Mouse (Mus musculus): ENCODE measurements at regions not wholly inside any gene's neighbourhood (a gene's known extent, or its start where the extent isn't known, plus 50 kb on each side); places are given as distances from the start of the nearest gene placed in this dataset.
A peak's percentile ranks its signal among the peaks of the same experiment; 100 is the strongest.

DNA sequence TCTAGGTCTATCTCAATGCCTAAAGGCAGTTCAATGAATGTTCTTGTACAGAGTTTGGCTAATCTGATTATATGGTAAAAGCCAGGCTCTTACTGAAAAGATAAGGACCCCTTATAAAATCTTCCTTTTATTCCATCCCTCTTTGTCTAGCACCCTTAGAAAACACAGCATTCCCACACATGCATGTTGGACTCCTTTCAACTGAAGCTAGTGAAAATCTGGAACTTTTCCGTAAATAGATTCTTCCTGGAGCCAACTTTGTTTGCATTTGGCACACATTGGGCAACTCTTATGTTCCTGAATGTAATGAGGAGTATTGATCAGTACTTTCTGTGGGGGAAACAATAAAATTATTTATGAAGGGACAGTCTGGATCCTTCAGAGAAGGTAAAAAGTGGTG lies 307.1 kb upstream of the Cdh10 start:
- Histone ChIP-seq H3K27me3 (ENCODE audit: control insufficient read depth in 1 of 2, insufficient read depth in 2 of 2, low read length in 2 of 2) (no peaks in the 10 kb centered on the region), H3K4me1 (ENCODE audit: control insufficient read depth in 1 of 2, insufficient read depth in 2 of 2, low read length in 2 of 2) (no peaks in the 10 kb centered on the region), H3K4me3 (ENCODE audit: control insufficient read depth in 1 of 2, insufficient read depth in 1 of 2, low read depth in 2 of 2, low read length in 2 of 2) (no peak overlapping the region), H3K36me3 (ENCODE audit: control insufficient read depth in 1 of 2, insufficient read depth in 2 of 2, low read length in 2 of 2) (no peaks in the 10 kb centered on the region), H3K9ac (ENCODE audit: control insufficient read depth, low read depth, low read length, poor library complexity, severe bottlenecking) (no peak overlapping the region), H3K27ac (ENCODE audit: control insufficient read depth, low read depth, low read length) (no peak overlapping the region), H3K79me2 (ENCODE audit: control insufficient read depth, insufficient read depth, low read length, poor library complexity) (no peaks in the 10 kb centered on the region), H3K9me3 (replicated peaks; ENCODE audit: insufficient read depth, low read length) (no peaks in the 10 kb centered on the region)
- DNase-seq (ENCODE audit: low read depth, low spot score) = no peak
- TF ChIP-seq USF2 (IDR thresholded peaks at IDR 0.05; ENCODE audit: borderline replicate concordance in 1 of 2, insufficient read depth in 1 of 2, low read depth in 1 of 2, low read length in 2 of 2) = no peak
- no peak for TF ChIP-seq POLR2A (IDR thresholded peaks at IDR 0.05; ENCODE audit: control insufficient read depth in 1 of 2, insufficient read depth in 1 of 2, low read depth in 1 of 2, low read length in 2 of 2, poor library complexity in 1 of 2)
- TF ChIP-seq MYB (IDR thresholded peaks at IDR 0.05; ENCODE audit: low read depth, low read length) = no peak
- no peak for TF ChIP-seq E2F4 (IDR thresholded peaks at IDR 0.05; ENCODE audit: borderline replicate concordance, low read depth, low read length)
- no peak for TF ChIP-seq NRF1 (IDR thresholded peaks at IDR 0.05; ENCODE audit: insufficient read depth, low read depth, low read length, poor library complexity, severe bottlenecking)
- no peak for TF ChIP-seq RAD21 (IDR thresholded peaks at IDR 0.05; ENCODE audit: low read depth, low read length)
- TF ChIP-seq CHD1 (IDR thresholded peaks at IDR 0.05; ENCODE audit: low read depth, low read length) = no peak
- TF ChIP-seq ZC3H11A (IDR thresholded peaks at IDR 0.05; ENCODE audit: low read depth, low read length) = no peak
- TF ChIP-seq BHLHE40 (IDR thresholded peaks at IDR 0.05; ENCODE audit: borderline replicate concordance, low read depth, low read length) = no peak
- no peak for TF ChIP-seq GABPA (IDR thresholded peaks at IDR 0.05; ENCODE audit: low read depth, low read length)
- TF ChIP-seq MEF2A (IDR thresholded peaks at IDR 0.05; ENCODE audit: extremely low read depth, insufficient replicate concordance, low read depth, low read length, poor library complexity, severe bottlenecking) = no peak
- TF ChIP-seq TBP (IDR thresholded peaks at IDR 0.05; ENCODE audit: low read depth, low read length) = no peak
- TF ChIP-seq EP300 (IDR thresholded peaks at IDR 0.05; ENCODE audit: low read depth in 1 of 2, low read length in 2 of 2) = no peak
- no peak for TF ChIP-seq ETS1 (IDR thresholded peaks at IDR 0.05; ENCODE audit: low read depth, low read length)
- no peak for TF ChIP-seq TAL1 (IDR thresholded peaks at IDR 0.05; ENCODE audit: low read length)
- no peak for TF ChIP-seq ELF1 (IDR thresholded peaks at IDR 0.05; ENCODE audit: low read depth, low read length)
- no peak for TF ChIP-seq MAX (IDR thresholded peaks at IDR 0.05; ENCODE audit: low read length)

DNA sequence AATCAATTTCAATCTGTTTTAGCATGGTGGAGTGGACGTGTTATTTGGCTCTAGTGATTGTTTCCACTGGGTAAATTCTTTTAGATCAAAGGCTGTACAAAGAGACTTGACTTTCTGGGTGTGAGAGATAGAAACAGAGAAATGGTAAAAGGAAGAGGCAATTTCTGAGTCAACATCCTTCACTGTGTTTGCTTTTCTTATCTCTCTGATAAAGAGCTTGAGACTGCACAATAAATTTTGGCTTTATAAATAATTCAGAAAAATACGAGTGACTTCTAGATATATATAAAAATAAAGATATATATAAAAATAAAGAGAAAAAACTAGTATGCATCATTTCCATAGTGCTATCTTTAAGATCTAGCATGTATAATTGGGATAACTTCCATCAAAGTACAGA lies 301.0 kb upstream of the Cdh10 start:
- no peaks in the 10 kb centered on the region for H3K27me3 ChIP-seq (ENCODE audit: control insufficient read depth in 1 of 2, insufficient read depth in 2 of 2, low read length in 2 of 2)
- no peak overlapping the region for H3K27ac ChIP-seq (ENCODE audit: control insufficient read depth, low read depth, low read length)
- no peaks in the 10 kb centered on the region for H3K4me1 ChIP-seq (ENCODE audit: control insufficient read depth in 1 of 2, insufficient read depth in 2 of 2, low read length in 2 of 2)
- no peaks in the 10 kb centered on the region for H3K9me3 ChIP-seq (replicated peaks; ENCODE audit: insufficient read depth, low read length)
- H3K79me2 ChIP-seq (ENCODE audit: control insufficient read depth, insufficient read depth, low read length, poor library complexity) = no peaks in the 10 kb centered on the region
- TF ChIP-seq POLR2AphosphoS2 (IDR thresholded peaks at IDR 0.05; ENCODE audit: low read length) = no peak
- peak in 1 of 2 experiments; percentile 56; a peak in 1 of 4 replicates for TF ChIP-seq EP300 (IDR thresholded peaks at IDR 0.05; ENCODE audit: low read depth in 1 of 2, low read length in 2 of 2)
- no peak for TF ChIP-seq E2F4 (IDR thresholded peaks at IDR 0.05; ENCODE audit: borderline replicate concordance, low read depth, low read length)
- peak; percentile 66 for TF ChIP-seq GATA1 (IDR thresholded peaks at IDR 0.05; ENCODE audit: low read depth, low read length)
- DNase-seq (ENCODE audit: low read depth, low spot score) = peak; percentile 18
- no peak overlapping the region for H3K4me3 ChIP-seq (ENCODE audit: control insufficient read depth in 1 of 2, insufficient read depth in 1 of 2, low read depth in 2 of 2, low read length in 2 of 2)
- no peak overlapping the region for H3K9ac ChIP-seq (ENCODE audit: control insufficient read depth, low read depth, low read length, poor library complexity, severe bottlenecking)
- peaks cover 0 to 3% of the 10 kb centered on the region in 2 experiments; a peak in 2 of 4 replicates for H3K36me3 ChIP-seq (ENCODE audit: control insufficient read depth in 1 of 2, insufficient read depth in 2 of 2, low read length in 2 of 2)

Data from MEL (cell line).